Mouse (Mus musculus) liver, embryonic 12.5 days (tissue): Measurements from ENCODE around the gene Taar8a. TPM values are rescaled to one million over a fixed set of nuclear protein-coding genes. Genes with fewer than 3 reads are reported as not detected.
A peak's percentile ranks its signal among the peaks of the same experiment; 100 is the strongest.
"Not testable (repeated sequence)": the region's sequence is repeated elsewhere in the genome, so short reads cannot be mapped to it uniquely, and the experiment has no call there.

Source experiments
- ATAC-seq: fragments of 200-750 bp; cut with Nextera tagmentation; 2 replicates; pipeline ENCODE4 v1.8.0; 2017; ENCODE audit warnings: moderate number of reproducible peaks, mild to moderate bottlenecking, moderate library complexity
- H3K27ac ChIP-seq: fragments of 300-500 bp; sonication (generic); 2 replicates; pipeline ENCODE4 v1.5.1; 2016; ENCODE audit warnings: mild to moderate bottlenecking
- H3K27me3 ChIP-seq: fragments of 300-500 bp; sonication (generic); replicated peaks from 2 replicates; pipeline ENCODE4 v1.6.1; 2016; ENCODE audit warnings: mild to moderate bottlenecking, moderate library complexity
- H3K36me3 ChIP-seq: fragments of 300-500 bp; sonication (generic); 2 replicates; pipeline ENCODE4 v1.6.1; 2016; ENCODE audit warnings: mild to moderate bottlenecking, moderate library complexity
- H3K4me1 ChIP-seq: fragments of 300-500 bp; sonication (generic); 2 replicates; pipeline ENCODE4 v1.6.1; 2016
- H3K4me2 ChIP-seq: fragments of 300-500 bp; sonication (generic); 2 replicates; pipeline ENCODE4 v1.6.1; 2016; ENCODE audit warnings: mild to moderate bottlenecking, moderate library complexity
- H3K4me3 ChIP-seq: fragments of 300-500 bp; sonication (generic); 2 replicates; pipeline ENCODE4 v1.5.1; 2016; ENCODE audit warnings: mild to moderate bottlenecking, moderate library complexity
- H3K9ac ChIP-seq: fragments of 300-500 bp; sonication (generic); 2 replicates; pipeline ENCODE4 v1.6.1; 2016; ENCODE audit warnings: mild to moderate bottlenecking, moderate library complexity
- H3K9me3 ChIP-seq: fragments of 300-500 bp; sonication (generic); replicated peaks from 2 replicates; pipeline ENCODE4 v1.6.1; 2016; ENCODE audit warnings: mild to moderate bottlenecking, moderate library complexity
- WGBS: fragments of 180-500 bp; shearing (Covaris S2); methylation state at CpG from one replicate; pipeline ENCODE4 v1.1.7; 2016; ENCODE audit not compliant: insufficient replicate concordance; 5-methylcytosine and 5-hydroxymethylcytosine counted together
- polyA plus RNA-seq: library from polyadenylated mRNA; unstranded; fragments of >200 nt; fragmentation: Nextera tagmentation; extraction: Ambion mirVana; gene quantifications from 2 replicates; pipeline ENCODE4 v1.2.1, GENCODE M21; 2016

Taar8a gene
- polyA plus RNA-seq, 1 experiment from 2014 or later: not detected

- Histone ChIP-seq H3K9ac (no peak within 1 kb of the TSS), H3K9me3 (no peaks in the 10 kb centered on the region), H3K4me2 (no peak within 1 kb of the TSS), H3K27ac (no peak within 1 kb of the TSS), H3K4me1 (no peaks in the 10 kb centered on the region), H3K27me3 (no peaks in the 10 kb centered on the region), H3K4me3 (no peak within 1 kb of the TSS), H3K36me3 (no peaks in the 10 kb centered on the region)
- 51% methylated on average over 2 of the region's 2 CpGs for WGBS
- ATAC-seq: no peak
Observed at GRCm38 (mm10) chr10:24092194-24092593, 15.9 kb downstream of the Taar8a start, which contains the start of gene Taar8b. Taar8b (minus strand) TSS chr10:24092294.

DNA sequence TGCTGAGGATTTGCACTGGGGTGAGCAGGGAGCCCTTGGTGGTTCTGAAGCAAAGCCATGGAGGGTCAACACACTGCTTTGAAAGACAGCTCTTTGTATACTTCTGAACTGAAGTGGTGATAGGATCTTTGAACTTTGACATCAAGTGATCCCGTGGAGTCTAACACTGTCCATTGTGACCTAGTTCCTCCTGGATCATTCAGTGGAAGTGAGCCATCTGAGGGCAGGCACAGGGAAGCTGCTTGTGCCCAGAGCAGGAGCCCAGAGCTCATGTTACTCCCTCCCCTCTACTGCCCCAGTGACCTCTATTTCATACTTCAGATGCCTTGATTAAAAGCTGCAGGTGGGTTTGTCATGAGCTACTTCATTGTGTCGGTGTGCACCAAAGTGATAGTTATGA is 20.7 kb downstream of the Taar8a start:
- not testable (repeated sequence) for H3K9ac ChIP-seq, H3K36me3 ChIP-seq, H3K27ac ChIP-seq, H3K4me3 ChIP-seq, H3K27me3 ChIP-seq, H3K9me3 ChIP-seq, H3K4me1 ChIP-seq, H3K4me2 ChIP-seq
- ATAC-seq: peak; percentile 47; the same call in 1 of the 2 replicates
- WGBS: 58% methylated on average over 2 of the region's 2 CpGs

DNA sequence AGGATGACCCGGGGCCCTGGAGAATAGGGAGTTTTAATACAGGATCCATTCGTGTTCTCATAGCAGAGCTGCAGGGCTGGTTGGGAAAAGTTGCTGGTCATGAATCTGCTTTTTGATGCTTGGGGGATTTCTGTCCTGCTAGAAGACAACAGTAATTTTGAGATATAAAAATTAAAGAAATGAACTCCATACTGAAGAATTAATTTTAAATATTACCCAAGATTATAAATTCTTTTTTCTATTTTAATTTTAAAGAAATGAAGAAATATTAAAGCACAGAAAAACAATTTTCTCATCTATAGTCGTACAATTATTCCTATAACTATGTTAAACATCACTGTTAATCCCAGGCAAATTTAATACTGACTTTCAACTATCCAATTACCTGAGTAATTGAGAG is 25.5 kb downstream of the Taar8a start, which contains the start of gene Taar8c:
Taar8c (minus strand) TSS at position 101 of the 400 bp plus-strand sequence.
- H3K4me2 ChIP-seq, H3K4me1 ChIP-seq, H3K9ac ChIP-seq, H3K27ac ChIP-seq, H3K36me3 ChIP-seq, ATAC-seq, H3K27me3 ChIP-seq, H3K4me3 ChIP-seq, H3K9me3 ChIP-seq: not testable (repeated sequence)
- 47% methylated on average over 1 of the region's 3 CpGs for WGBS

GRCm38 (mm10) chr10:24103299-24103698 is 27.0 kb downstream of the Taar8a start:
- not testable (repeated sequence) for H3K4me1 ChIP-seq, H3K4me3 ChIP-seq, H3K9ac ChIP-seq, H3K27me3 ChIP-seq, H3K9me3 ChIP-seq, H3K27ac ChIP-seq, H3K36me3 ChIP-seq, H3K4me2 ChIP-seq
- WGBS: 40% methylated on average over 1 of the region's 1 CpGs
- ATAC-seq: peak; percentile 54

DNA sequence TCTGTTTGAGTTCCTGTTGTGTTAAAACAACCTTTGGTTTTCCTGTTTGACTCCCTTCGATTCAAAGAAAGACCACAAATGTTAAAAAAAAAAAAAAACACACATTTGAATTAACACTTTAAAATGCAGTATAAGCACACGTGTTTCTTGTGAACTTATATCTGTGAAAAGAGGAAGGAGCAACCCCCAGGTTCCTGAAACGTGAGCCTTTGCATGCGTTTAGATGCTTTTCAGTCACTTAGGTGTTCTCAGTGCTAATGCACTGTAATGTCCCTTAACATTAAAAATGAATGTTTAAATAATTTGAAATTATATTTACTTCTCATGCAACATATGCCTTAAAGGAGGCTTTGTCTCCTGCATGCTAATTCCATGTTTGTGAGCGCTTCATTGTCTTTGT is 31.4 kb downstream of the Taar8a start:
- no peaks in the 10 kb centered on the region for H3K4me1 ChIP-seq
- ATAC-seq: no peak
- no peaks in the 10 kb centered on the region for H3K9me3 ChIP-seq
- H3K4me3 ChIP-seq: no peak overlapping the region
- no peak overlapping the region for H3K27ac ChIP-seq
- no peak overlapping the region for H3K4me2 ChIP-seq
- H3K9ac ChIP-seq: no peak overlapping the region
- H3K27me3 ChIP-seq: no peaks in the 10 kb centered on the region
- 31% methylated on average over 5 of the region's 5 CpGs for WGBS
- H3K36me3 ChIP-seq: no peaks in the 10 kb centered on the region

GRCm38 (mm10) chr10:24108236-24108635 is 31.9 kb downstream of the Taar8a start:
- H3K9ac ChIP-seq: no peak overlapping the region
- no peaks in the 10 kb centered on the region for H3K4me1 ChIP-seq
- no peak overlapping the region for H3K4me2 ChIP-seq
- H3K27ac ChIP-seq: no peak overlapping the region
- 68% methylated on average over 3 of the region's 3 CpGs for WGBS
- ATAC-seq: no peak
- no peaks in the 10 kb centered on the region for H3K36me3 ChIP-seq
- no peaks in the 10 kb centered on the region for H3K27me3 ChIP-seq
- H3K9me3 ChIP-seq: no peaks in the 10 kb centered on the region
- H3K4me3 ChIP-seq: no peak overlapping the region

GRCm38 (mm10) chr10:24109434-24109833 is 33.1 kb downstream of the Taar8a start, which contains the start of gene Taar9:
Taar9 (minus strand) TSS chr10:24109534.
- H3K27me3 ChIP-seq, H3K9ac ChIP-seq, ATAC-seq, H3K36me3 ChIP-seq, H3K4me1 ChIP-seq, H3K4me3 ChIP-seq, H3K9me3 ChIP-seq, H3K27ac ChIP-seq, H3K4me2 ChIP-seq: not testable (repeated sequence)
- 77% methylated on average over 8 of the region's 8 CpGs for WGBS

DNA sequence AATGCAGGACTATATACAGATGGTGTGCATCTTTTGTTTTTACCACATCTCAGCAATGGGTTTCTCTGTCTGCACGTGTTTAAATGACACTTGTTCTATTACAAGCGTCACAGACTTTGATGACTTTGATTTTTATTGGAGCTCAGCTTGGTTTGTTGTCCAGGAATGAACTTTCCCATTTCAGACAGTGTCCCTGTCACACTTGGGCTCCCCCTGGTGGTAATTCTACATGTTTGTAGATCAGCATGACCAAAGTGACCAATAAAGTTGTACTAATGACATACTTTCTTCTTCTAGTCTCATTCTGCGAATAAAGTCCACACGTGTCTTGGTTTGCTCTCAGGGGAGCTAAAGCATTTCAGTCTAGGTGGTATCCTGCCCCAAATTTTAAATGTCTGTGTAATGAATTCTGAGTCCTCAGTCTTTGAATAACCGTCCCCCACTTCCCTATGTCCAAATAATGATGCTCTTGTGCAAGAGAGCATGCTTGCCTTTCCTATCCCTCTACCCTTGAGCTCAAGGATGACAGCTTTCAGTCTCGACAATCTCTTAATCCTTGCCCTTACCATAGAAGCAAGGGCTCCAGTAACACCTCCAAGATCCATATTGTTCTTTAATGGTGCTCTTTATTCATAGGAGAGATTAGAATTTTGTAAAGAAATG is 34.9 kb downstream of the Taar8a start:
- H3K27me3 ChIP-seq: no peaks in the 10 kb centered on the region
- no peak overlapping the region for H3K9ac ChIP-seq
- H3K36me3 ChIP-seq: no peaks in the 10 kb centered on the region
- no peak overlapping the region for H3K4me3 ChIP-seq
- ATAC-seq: no peak
- H3K27ac ChIP-seq: no peak overlapping the region
- no peaks in the 10 kb centered on the region; the same call in 1 of the 2 replicates for H3K9me3 ChIP-seq
- H3K4me1 ChIP-seq: no peaks in the 10 kb centered on the region
- WGBS: 34% methylated on average over 6 of the region's 6 CpGs
- no peak overlapping the region for H3K4me2 ChIP-seq

Other genes with a start within 250 kb of the Taar8a start
- gene Vnn3, start 225.0 kb upstream of the Taar8a start, polyA plus RNA-seq: 0.07 TPM in 1 of 2 replicates, not detected in the other
- 0.94 and 1.1 TPM in 2 replicates for gene Vnn1, start 181.8 kb upstream of the Taar8a start, polyA plus RNA-seq
- not detected in 2 replicates for gene Taar1, start 156.1 kb upstream of the Taar8a start, polyA plus RNA-seq
- gene Taar2, start 137.9 kb upstream of the Taar8a start, polyA plus RNA-seq: not detected in 2 replicates
- gene Taar3, start 126.9 kb upstream of the Taar8a start, polyA plus RNA-seq: not detected in 2 replicates
- not detected in 2 replicates for gene Taar4, start 116.0 kb upstream of the Taar8a start, polyA plus RNA-seq
- gene Taar5, start 105.8 kb upstream of the Taar8a start, polyA plus RNA-seq: not detected in 2 replicates
- gene Taar6, start 90.9 kb upstream of the Taar8a start, polyA plus RNA-seq: not detected in 2 replicates
- not detected in 2 replicates for gene Taar7a, start 83.0 kb upstream of the Taar8a start, polyA plus RNA-seq
- not detected in 2 replicates for gene Taar7b, start 76.6 kb upstream of the Taar8a start, polyA plus RNA-seq
- not detected in 2 replicates for gene Taar7d, start 49.3 kb upstream of the Taar8a start, polyA plus RNA-seq
- gene Taar7e, start 38.9 kb upstream of the Taar8a start, polyA plus RNA-seq: not detected in 2 replicates
- gene Taar7f, start 27.0 kb upstream of the Taar8a start, polyA plus RNA-seq: not detected in 2 replicates
- gene Taar8b, start 15.8 kb downstream of the Taar8a start, polyA plus RNA-seq: not detected in 2 replicates
- gene Taar8c, start 25.4 kb downstream of the Taar8a start, polyA plus RNA-seq: not detected in 2 replicates
- gene Taar9, start 33.0 kb downstream of the Taar8a start, polyA plus RNA-seq: not detected in 2 replicates
- gene Stx7, start 72.8 kb downstream of the Taar8a start, polyA plus RNA-seq: 34.0 TPM in 2 replicates
- 1.0 and 1.1 TPM in 2 replicates for gene Moxd1, start 147.0 kb downstream of the Taar8a start, polyA plus RNA-seq